Mouse (Mus musculus) embryonic facial prominence, embryonic 14.5 days (tissue): ENCODE results near the gene Gmds. TPM values are rescaled to one million over a fixed set of nuclear protein-coding genes. Genes with fewer than 3 reads are reported as not detected.

Experiments
- ATAC-seq: fragments of 200-750 bp; cut with Nextera tagmentation; 2 replicates; pipeline ENCODE4 v1.8.0; 2017; ENCODE audit warnings: low read depth, moderate number of reproducible peaks, moderate TSS enrichment
- DNase-seq: peaks from one replicate; pipeline ENCODE4 v3.0.0-alpha.2; 2015; ENCODE audit warnings: low spot score
- H3K27ac ChIP-seq: fragments of 300-500 bp; sonication (generic); replicated peaks from 2 replicates; pipeline ENCODE4 v1.5.1; 2014; ENCODE audit warnings: low read depth, mild to moderate bottlenecking, low read length, moderate library complexity
- H3K27me3 ChIP-seq: fragments of 300-500 bp; sonication (generic); replicated peaks from 2 replicates; pipeline ENCODE4 v1.6.1; 2014; ENCODE audit warnings: low read length; ENCODE audit not compliant: control insufficient read depth, insufficient read depth
- H3K36me3 ChIP-seq: fragments of 300-500 bp; sonication (generic); 2 replicates; pipeline ENCODE4 v1.6.1; 2014; ENCODE audit warnings: low read length, mixed read lengths; ENCODE audit not compliant: control insufficient read depth, insufficient read depth
- H3K4me1 ChIP-seq: fragments of 300-500 bp; sonication (generic); 2 replicates; pipeline ENCODE4 v1.6.1; 2014; ENCODE audit warnings: antibody characterized with exemption, low read length; ENCODE audit not compliant: control insufficient read depth, insufficient read depth
- H3K4me2 ChIP-seq: fragments of 300-500 bp; sonication (generic); 2 replicates; pipeline ENCODE4 v1.6.1; 2014; ENCODE audit warnings: low read depth, mild to moderate bottlenecking, low read length, moderate library complexity, mixed read lengths
- H3K4me3 ChIP-seq: fragments of 300-500 bp; sonication (generic); 2 replicates; pipeline ENCODE4 v1.5.1; 2014; ENCODE audit warnings: low read depth, mild to moderate bottlenecking, low read length
- H3K9ac ChIP-seq: fragments of 300-500 bp; sonication (generic); 2 replicates; pipeline ENCODE4 v1.6.1; 2014; ENCODE audit warnings: low read depth, mild to moderate bottlenecking, low read length, moderate library complexity, mixed read lengths
- H3K9me3 ChIP-seq: fragments of 300-500 bp; sonication (generic); 2 replicates; pipeline ENCODE4 v1.6.1; 2016; ENCODE audit warnings: low read length; ENCODE audit not compliant: control insufficient read depth
- WGBS: fragments of 180-500 bp; shearing (Covaris S2); extraction: QIAGEN DNeasy Blood & Tissue Kit; methylation state at CpG from one replicate; pipeline ENCODE4 v1.1.7; 2014; 5-methylcytosine and 5-hydroxymethylcytosine counted together
- polyA plus RNA-seq: library from polyadenylated mRNA; unstranded; fragments of >200 nt; fragmentation: Nextera tagmentation; extraction: Ambion mirVana; gene quantifications from 2 replicates; pipeline ENCODE4 v1.2.1, GENCODE M21; 2014

Gene Gmds
- polyA plus RNA-seq, 1 experiment from 2014 or later: 39.4 TPM

DNA sequence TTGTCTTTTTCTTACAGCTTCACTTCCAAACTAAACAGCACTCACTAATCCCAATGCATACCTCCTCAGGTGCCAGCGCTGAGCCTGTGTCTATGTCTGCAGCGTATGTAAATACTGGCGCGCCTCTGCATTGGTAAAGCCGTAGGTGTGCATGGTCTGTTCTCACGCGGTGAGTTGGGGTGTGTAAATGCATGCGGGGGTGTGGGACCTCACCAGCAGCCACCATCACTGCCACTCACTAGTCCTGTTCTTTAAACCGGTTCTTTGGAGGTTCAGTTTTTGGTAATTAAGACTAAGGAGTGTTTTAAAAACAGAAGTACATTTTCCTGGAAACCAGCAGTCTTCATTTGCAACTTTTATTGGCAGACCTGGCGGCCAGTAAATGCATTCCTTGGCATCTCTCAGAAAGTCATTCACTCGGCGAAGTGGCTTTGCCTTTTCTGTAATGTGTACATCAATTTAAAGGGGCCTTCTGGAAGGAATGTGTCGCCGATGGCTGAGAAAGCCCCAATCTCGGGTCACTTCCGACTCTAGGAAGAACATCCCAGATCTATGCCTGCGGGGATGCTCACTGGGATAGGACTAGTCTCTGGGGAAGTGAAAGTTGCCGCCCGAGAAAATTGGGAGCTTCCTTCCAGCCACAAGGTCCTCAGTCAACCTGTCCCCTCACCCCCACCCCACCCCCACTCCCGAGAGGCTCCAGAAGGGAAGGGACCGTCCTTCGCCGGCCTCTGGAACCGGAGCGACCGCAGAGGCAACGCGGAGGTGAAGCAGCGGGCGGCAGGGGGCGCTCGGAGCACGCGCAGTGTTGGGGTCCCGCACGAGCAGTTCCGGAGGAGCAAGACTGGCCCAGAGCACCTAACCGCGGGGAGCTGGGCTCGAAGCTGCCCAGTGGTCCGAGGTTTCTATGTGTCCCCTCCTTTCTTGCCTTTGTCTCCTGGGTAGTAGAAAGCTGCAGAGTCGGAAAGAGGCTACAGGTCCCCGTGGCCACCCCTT lies 537.7 kb downstream of the Gmds start:
- ATAC-seq (peak; percentile 84), DNase-seq (peak; percentile 83)
- Histone ChIP-seq H3K27me3 (peaks cover 80% of the 10 kb centered on the region), H3K4me2 (peak overlapping the region; percentile 78), H3K9me3 (no peaks in the 10 kb centered on the region), H3K27ac (no peak overlapping the region; the same call in 1 of the 2 replicates), H3K4me3 (peak overlapping the region; percentile 41), H3K36me3 (no peaks in the 10 kb centered on the region), H3K9ac (peak overlapping the region; percentile 51), H3K4me1 (0 out of 2 replicates have a peak, but pooled peaks cover 12% of the 10 kb centered on the region)
- under 1% methylated on average over 33 of the region's 43 CpGs for WGBS

DNA sequence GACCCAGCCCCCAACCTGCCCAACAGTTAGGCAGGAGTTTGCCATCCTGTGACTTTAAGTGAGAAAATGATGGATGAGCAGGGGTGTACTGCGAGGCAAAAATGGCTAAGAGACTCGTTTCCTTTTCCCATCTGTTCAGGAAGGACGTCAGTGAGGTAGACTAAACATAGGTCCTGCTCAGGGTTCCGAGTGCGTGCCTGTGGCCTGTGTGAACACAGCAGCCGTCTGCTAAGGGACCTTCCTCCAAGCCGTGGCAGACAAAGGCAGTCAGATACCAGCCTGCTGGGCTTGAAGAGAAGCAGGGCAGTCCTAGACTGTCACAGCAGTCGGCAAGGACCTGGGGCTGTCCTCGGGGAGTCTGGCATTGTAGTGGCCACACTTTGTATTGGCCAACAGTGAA lies 540.5 kb downstream of the Gmds start:
- peak overlapping the region; percentile 27; the same call in 1 of the 2 replicates for H3K9ac ChIP-seq

DNA sequence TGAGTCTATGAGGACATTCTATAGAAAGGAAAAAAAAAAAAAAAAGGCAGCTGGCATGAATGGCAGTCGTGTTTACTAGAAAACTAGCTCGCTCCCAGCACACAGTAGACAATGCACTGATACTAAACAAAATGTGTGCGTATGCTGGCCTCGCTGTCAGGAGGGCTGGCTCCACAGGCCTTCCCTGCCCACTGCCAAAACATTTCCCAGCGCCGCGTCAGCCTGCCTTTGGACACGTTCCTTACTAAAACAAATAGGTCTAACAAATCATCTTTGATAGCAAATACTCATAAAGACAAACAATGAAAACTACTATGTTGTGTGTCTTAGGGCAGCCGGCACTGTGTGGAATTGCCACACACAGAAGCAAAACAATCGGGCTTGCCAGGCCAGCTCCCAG lies 541.2 kb downstream of the Gmds start:
- ATAC-seq: no peak
- Histone ChIP-seq H3K4me3 (no peak overlapping the region), H3K27ac (no peak overlapping the region), H3K4me1 (0 out of 2 replicates have a peak, but pooled peaks cover 8% of the 10 kb centered on the region), H3K27me3 (peaks cover 48% of the 10 kb centered on the region), H3K36me3 (no peaks in the 10 kb centered on the region), H3K9me3 (no peaks in the 10 kb centered on the region), H3K9ac (no peak overlapping the region), H3K4me2 (no peak overlapping the region)
- WGBS: 67% methylated on average over 10 of the region's 10 CpGs
- DNase-seq: no peak

More for the DNA sequence above, 540.5 kb downstream of the Gmds start:
- ATAC-seq (no peak), DNase-seq (peak; percentile 3)
- no peaks in the 10 kb centered on the region for H3K36me3 ChIP-seq
- no peak overlapping the region for H3K4me2 ChIP-seq
- WGBS: 31% methylated on average over 9 of the region's 9 CpGs
- H3K9me3 ChIP-seq: no peaks in the 10 kb centered on the region
- peaks cover 54% of the 10 kb centered on the region for H3K27me3 ChIP-seq
- H3K27ac ChIP-seq: no peak overlapping the region
- H3K4me1 ChIP-seq: 0 out of 2 replicates have a peak, but pooled peaks cover 8% of the 10 kb centered on the region
- no peak overlapping the region for H3K4me3 ChIP-seq

DNA sequence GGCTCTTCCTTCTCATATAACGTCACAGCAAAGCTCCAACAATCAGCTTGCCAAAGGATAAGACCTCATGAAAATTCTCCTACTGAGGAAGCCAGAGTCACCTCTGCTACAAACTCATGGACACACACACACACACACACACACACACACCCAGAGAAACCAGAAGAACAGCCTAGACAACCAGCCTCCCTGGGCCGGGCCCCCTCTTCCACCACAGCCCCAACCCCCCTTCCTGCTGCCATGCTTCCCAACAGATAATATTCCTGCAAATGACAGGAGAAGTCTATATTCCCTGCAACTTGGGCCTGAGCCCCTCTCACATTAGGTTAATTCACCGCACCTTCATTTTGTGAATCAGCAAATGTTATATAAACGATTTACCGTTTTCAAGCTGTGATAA lies 545.4 kb downstream of the Gmds start:
- Histone ChIP-seq H3K4me3 (no peak overlapping the region), H3K4me1 (no peaks in the 10 kb centered on the region), H3K27me3 (peaks cover 6% of the 10 kb centered on the region), H3K9me3 (no peaks in the 10 kb centered on the region), H3K4me2 (peak overlapping the region; percentile 49), H3K27ac (no peak overlapping the region), H3K9ac (no peak overlapping the region), H3K36me3 (no peaks in the 10 kb centered on the region)
- ATAC-seq (0 out of 2 replicates have a peak, but pooled peaks have one; percentile 68), DNase-seq (no peak)
- WGBS: 25% methylated on average over 5 of the region's 5 CpGs

DNA sequence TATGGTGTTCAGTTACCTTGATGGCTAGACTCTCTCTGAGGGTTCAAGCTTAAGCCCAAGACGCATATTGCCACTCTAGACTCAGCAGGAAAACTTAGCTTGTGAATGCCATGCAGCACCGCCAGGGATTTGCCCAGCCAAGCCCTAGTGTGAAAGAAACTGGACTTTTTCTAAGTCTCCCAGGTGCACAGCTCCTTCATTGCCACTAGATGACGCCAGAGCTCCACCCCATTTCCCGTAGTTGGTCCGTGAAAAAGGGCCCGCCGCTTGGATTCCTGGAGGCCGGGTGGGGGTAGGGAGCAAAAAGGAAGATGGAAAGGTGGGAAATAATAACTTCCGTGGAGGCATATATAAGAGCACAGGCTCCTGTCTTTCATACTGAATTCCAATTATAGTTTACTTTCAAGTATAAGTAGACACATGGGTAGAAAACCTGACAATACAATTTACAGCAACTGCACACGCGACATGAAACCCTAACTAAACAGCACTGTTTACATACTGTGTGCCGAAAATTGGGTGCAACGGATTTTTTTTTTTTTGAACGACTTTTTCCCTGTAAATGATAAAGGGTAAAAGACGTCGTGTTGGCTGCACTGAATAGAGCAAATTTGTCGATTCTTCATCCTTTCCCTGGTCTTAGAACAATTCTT lies 545.9 kb downstream of the Gmds start:
- H3K4me3 ChIP-seq: peak overlapping the region; percentile 25
- 10% methylated on average over 17 of the region's 17 CpGs for WGBS
- peaks cover under 1% of the 10 kb centered on the region; the same call in 1 of the 2 replicates for H3K27me3 ChIP-seq
- H3K9me3 ChIP-seq: no peaks in the 10 kb centered on the region
- ATAC-seq: 0 out of 2 replicates have a peak, but pooled peaks have one; percentile 41
- H3K4me2 ChIP-seq: peak overlapping the region; percentile 49
- H3K27ac ChIP-seq: no peak overlapping the region
- H3K9ac ChIP-seq: no peak overlapping the region
- peak; percentile 83 for DNase-seq
- H3K36me3 ChIP-seq: no peaks in the 10 kb centered on the region
- H3K4me1 ChIP-seq: no peaks in the 10 kb centered on the region

DNA sequence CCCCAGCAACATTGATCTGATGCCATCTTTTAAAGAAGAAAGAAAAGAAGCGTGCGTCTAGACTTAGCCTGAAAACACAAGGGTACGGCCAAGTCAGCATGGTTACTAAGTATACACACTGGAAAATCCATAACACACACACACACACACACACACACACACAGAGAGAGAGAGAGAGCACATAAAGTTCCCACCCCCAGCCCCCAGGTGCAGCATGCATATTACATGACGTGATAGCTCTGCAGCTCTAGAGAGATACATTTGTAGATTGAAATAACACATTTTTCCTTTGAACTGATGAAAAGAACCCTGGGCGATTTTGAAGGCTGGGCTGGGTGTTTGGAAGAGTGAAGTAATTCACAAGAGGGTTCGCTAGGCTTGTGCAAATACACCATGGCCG lies 553.8 kb downstream of the Gmds start:
- Histone ChIP-seq H3K27ac (no peak overlapping the region), H3K4me3 (no peak overlapping the region)
- 61% methylated on average over 7 of the region's 7 CpGs for WGBS

DNA sequence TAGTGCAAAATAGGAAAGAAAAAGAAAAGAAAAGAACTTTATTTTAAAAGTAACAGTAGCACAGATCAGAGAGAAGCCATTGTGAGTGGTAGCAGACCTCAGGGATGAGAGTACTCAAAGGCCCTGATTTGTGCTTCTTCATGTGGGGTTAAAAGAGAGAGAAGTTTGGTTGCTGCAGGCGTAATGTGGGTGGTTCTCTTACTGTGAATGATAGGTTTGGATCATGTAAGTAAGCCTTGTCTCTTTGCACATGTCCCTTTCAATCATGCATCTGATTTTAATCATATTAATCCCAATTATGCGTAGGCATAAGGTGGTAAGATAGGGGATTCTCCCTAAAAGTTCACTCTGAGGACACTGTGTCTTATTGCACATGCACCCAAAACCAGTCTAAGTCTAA lies 556.5 kb downstream of the Gmds start:
- WGBS: 71% methylated on average over 2 of the region's 2 CpGs
- Histone ChIP-seq H3K27me3 (no peaks in the 10 kb centered on the region), H3K27ac (no peak overlapping the region), H3K4me1 (no peaks in the 10 kb centered on the region), H3K4me2 (no peak overlapping the region), H3K9me3 (no peaks in the 10 kb centered on the region), H3K36me3 (no peaks in the 10 kb centered on the region), H3K4me3 (no peak overlapping the region), H3K9ac (no peak overlapping the region)
- DNase-seq: no peak
- no peak for ATAC-seq

More for the DNA sequence above, 553.8 kb downstream of the Gmds start:
- no peaks in the 10 kb centered on the region for H3K27me3 ChIP-seq
- no peaks in the 10 kb centered on the region for H3K4me1 ChIP-seq
- no peaks in the 10 kb centered on the region for H3K9me3 ChIP-seq
- no peak overlapping the region for H3K9ac ChIP-seq
- ATAC-seq: no peak
- peak; percentile 50 for DNase-seq
- no peak overlapping the region for H3K4me2 ChIP-seq
- H3K36me3 ChIP-seq: no peaks in the 10 kb centered on the region

DNA sequence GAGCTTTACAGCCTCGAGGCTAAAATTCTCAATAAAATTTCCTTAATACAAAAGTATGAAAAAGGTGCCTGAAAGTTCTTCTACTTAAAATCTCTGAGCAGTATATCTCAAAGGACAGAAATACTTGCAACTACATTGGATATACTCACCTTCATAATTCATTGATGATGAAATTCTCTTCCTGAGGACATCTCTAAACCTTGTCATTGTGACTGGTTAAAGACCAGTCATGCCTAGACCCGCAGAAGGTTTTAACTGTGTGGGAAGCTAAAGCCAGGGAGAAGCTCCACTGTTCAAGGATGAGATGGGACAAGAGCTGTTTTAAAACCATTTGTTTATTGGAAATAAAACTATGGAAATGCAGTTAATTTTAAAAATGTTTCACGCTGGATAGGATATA lies 558.2 kb downstream of the Gmds start:
- no peak for DNase-seq
- ATAC-seq: no peak
- Histone ChIP-seq H3K4me3 (no peak overlapping the region), H3K27me3 (no peaks in the 10 kb centered on the region), H3K27ac (no peak overlapping the region), H3K9ac (no peak overlapping the region), H3K4me1 (no peaks in the 10 kb centered on the region; the same call in 1 of the 2 replicates), H3K4me2 (no peak overlapping the region), H3K9me3 (no peaks in the 10 kb centered on the region), H3K36me3 (no peaks in the 10 kb centered on the region)
- WGBS: 85% methylated on average over 3 of the region's 3 CpGs
